Mouse (Mus musculus) lung, postnatal 36 days (tissue): ENCODE results near the gene Emc10.

Experiments used
- DNase-seq: peaks from one replicate; pipeline ENCODE4 v3.0.0; 2022; ENCODE audit warnings: mixed read lengths

The Emc10 gene

GRCm38 (mm10) chr7:44525126-44525832 lies 28.9 kb upstream of the Emc10 start:
- peak; percentile 91 for DNase-seq

GRCm38 (mm10) chr7:44524502-44524901 lies 28.2 kb upstream of the Emc10 start, which contains the start of gene Mybpc2:
Mybpc2 (minus strand) TSS chr7:44524656.
- peak; percentile 45 for DNase-seq

- no peak for DNase-seq
Measured at GRCm38 (mm10) chr7:44523056-44523455, 26.7 kb upstream of the Emc10 start.

- peak; percentile 75 for DNase-seq
Measured at GRCm38 (mm10) chr7:44521710-44522109, 25.4 kb upstream of the Emc10 start.

- DNase-seq = no peak
Measured at GRCm38 (mm10) chr7:44520990-44521389, 24.7 kb upstream of the Emc10 start.

- no peak for DNase-seq
Measured at GRCm38 (mm10) chr7:44519240-44519913, 23.0 kb upstream of the Emc10 start.

- no peak for DNase-seq
Measured at GRCm38 (mm10) chr7:44507491-44507890, 11.2 kb upstream of the Emc10 start.

DNA sequence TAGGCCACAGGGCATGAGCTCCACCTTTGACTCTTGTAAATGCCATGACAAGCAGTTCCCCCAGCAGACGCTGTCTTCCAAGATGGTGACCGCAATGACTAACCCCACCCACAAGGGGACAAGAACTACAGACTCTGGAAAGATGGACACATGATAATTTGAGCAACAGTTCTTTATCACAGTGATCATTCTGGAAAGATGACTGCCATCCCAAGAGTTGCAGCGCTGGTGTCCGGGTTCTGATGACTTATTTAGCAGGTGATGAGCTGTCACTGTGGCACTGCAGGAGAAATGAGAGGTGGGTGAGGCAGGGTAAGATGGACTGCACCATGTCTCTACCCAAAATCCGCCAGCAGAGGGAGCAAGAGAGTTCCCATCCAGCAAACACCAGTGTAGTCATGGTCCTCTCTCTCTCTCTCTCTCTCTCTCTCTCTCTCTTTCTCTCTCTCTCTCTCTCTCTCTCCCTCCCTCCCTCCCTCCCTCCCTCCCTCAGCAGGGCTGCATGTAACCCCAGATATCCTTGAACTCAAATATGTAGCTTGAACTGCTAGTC lies 5.3 kb upstream of the Emc10 start:
- peak; percentile 73 for DNase-seq

- DNase-seq = no peak
Measured at GRCm38 (mm10) chr7:44500046-44500445, 3.7 kb upstream of the Emc10 start.

GRCm38 (mm10) chr7:44498922-44499321 lies 2.6 kb upstream of the Emc10 start:
- DNase-seq = no peak

DNA sequence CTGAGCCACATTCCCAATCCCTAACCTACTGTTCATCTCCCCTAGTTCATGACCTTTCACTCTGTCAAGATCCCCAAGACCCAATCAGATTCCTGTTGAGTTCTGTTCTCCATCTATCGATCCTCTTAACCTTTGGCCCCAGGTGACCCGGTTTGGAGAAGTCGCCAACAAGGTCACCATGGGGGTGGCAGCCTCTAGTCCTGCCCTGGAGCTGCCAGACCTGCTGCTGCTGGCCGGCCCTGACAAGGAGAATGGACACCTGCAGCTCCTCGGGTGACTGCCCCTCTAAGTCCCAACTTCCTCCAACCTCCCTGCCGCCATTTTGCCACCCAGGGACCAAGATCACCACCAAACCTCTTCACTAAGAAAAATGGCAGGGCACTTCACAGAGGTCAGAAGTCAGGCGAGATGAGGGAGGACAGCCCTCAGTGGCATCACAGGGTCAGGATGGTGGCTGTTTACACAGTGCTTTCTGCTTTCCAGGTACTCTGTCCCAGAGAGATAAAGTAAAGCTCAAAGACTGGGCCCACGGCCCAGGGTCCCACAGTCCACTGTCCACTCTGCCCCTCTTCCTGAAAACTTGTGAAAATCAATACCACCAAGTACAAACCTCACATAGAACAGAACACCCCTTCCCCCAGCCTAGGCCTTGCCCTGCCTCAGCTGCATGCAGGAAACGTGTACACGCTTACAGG lies 1.2 kb upstream of the Emc10 start:
- DNase-seq = no peak

GRCm38 (mm10) chr7:44496771-44497109 lies 411 bp upstream of the Emc10 start:
- DNase-seq = no peak

- no peak for DNase-seq
Measured at GRCm38 (mm10) chr7:44495086-44495485, 1.2 kb downstream of the Emc10 start.

DNA sequence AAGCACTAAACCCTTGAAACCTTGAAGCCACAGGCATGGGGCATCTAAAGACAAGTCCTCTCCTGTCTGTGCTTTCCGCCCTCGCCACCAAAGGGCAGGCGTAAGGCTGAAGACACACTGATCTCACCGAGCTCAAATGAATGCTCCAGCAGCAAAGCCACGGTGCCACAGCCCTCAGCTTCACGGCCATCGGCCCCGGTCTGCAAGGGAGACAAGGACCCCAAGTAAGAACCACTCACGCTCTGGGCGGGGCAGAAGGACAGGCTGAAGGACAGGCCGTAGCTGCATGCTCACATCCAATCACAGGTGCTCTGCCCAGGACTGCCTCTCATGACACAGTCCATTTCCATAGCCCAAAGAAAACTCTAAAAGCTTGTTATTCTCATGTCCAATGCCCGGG lies 1.6 kb downstream of the Emc10 start:
- DNase-seq = no peak

DNA sequence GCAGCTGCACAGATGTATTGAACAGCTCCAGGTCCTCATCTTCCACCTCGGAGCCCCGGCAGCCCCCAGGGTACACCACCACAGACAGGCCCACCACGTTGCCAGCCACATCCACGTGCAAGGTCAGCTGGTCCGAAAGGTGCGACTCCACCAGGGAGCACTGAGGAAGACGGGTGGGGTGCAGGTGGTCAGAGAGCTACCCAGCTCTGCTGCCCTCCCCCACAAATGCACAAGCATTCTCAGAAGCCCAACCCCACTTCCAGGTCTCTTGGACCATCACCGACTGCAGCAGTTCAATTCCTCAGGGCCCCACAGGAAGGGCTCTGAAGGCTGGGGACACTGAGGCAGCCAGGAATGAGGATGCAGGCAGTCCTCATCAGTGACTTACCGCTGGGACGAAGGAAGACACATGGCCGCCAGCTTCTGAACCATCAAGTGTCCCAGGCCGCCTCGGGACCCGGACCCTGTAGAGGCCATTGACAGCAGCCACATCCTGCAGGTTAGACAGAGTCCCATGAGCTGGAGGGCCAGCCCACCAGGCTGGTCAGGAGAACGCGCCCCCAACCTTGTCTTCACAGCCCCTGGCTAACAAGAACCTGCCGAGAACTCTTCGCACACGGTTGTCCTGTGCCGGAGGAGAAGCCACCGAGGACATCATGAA lies 4.0 kb downstream of the Emc10 start:
- no peak for DNase-seq

DNA sequence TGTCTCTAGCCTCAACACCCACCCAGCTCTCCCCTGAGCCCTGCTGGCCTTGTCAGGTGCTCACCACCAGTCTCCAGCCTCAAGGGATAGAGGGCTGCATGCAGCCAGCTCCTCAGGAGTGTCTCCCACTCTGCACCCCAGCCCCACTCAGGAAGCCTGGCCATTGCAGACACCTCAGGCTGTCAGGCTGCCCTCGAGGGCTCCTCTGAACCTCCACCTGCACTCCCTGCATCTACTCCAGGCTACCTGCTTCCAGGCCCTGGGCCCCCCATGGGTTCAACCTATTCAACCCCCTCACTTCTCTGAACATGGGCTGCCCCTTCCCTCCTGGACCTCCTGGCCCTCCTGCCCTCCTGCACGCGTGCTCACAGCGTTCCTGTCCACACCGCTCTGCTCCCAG lies 4.9 kb downstream of the Emc10 start:
- no peak for DNase-seq

DNA sequence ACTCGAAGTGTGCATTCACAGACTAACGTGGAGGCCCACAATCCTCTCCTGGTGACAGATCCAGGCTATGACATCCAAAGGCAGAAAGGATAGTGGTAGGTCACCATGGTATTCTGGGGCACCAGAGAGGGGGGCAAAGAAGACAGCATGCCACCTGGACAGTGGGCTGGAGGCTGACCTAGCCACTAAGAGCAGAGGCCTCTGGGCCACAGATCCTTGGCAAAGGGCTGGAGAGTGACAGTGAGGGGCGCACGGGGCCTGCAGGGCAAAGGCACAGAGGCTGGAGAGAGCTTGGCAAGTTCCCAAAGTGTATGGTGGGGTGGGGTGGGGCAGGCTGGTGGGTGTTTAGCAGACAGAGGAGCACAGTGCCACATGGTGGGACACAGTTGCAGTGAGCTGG lies 6.0 kb downstream of the Emc10 start:
- no peak for DNase-seq

DNA sequence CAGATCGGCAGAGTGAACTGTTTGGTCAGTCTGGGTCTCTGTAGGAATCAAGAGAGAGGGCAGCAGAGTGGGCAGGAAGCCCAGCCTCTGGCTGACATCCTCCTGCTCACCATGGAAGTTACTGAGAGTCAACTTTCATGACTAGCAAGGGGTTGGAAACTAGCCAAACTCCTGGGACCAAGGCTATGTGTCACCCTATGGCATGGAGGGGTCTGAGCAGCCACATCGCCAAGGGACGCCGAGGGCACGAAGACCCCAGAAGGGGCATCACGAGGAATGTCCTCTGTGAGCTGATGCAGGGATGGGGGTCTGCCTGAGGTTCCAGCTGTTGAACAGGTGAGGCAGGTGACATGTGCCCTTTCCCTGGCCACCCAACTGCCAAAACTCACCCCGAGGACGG lies 7.8 kb downstream of the Emc10 start:
- no peak for DNase-seq

DNA sequence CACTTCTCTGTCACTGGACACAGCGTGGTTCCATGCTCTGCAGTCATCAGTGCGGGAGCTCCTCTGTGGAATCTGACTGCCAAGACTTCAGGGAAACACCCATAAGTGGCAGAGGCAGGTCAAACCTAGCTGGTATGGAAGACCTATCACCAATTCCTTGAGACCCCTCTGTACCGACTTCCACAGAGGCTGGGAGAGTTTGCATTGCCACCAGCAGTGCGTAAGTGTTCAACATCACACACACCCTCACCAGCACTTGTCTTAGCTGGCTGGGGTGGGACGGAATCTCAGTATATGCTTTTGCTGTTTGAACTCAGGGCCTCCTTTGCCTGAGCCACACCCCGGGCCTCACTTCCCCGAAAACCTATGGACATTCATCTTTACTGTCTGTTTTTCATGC lies 8.4 kb downstream of the Emc10 start:
- no peak for DNase-seq

- DNase-seq = no peak
Measured at GRCm38 (mm10) chr7:44486927-44487575, 9.3 kb downstream of the Emc10 start.

- no peak for DNase-seq
Measured at GRCm38 (mm10) chr7:44485572-44486195, 10.6 kb downstream of the Emc10 start.
